Mouse (Mus musculus) neutrophil, adult 65 days (primary cell): ENCODE data around the gene Pax3. TPM values are rescaled to one million over a fixed set of nuclear protein-coding genes. Genes with fewer than 3 reads are reported as not detected.

Source experiments
- total RNA-seq: library from RNA; stranded (reverse); gene quantifications from 2 replicates; pipeline ENCODE4 v1.2.4, GENCODE M21; 2023

Pax3 gene
- total RNA-seq = not detected in 2 replicates

DNA sequence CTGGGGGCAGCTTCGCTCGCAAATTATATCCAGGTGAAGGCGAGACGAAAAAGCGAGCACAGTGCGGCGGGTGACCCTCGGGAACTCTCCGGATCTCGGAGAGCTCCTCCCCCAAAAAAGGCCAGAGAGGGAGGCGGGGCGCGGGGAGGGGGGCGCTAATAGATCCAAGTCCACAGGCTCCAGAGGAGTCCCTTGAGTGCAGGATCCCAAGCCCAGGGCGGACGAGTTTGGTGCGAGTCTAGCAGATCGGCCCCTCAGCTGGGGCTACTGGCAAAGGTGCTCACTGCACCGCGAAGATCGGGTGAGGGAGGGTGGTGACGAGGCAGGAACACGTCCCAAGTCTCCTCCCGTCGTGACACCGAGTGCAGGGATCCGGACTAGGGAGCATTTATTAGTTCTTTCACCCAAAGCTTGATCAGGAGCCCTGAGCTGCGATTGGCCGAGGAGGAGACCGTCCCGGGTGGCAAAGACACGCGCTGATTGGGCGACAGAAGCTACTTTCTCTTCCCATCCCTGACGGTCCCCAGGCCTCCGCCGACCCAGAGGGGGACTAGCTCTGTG lies at the start of gene Pax3:
Gene Pax3, minus strand, starts transcription at position 384 of the 561 bp plus-strand sequence.

Other genes with a start within 250 kb of the Pax3 start
- not detected in 2 replicates for gene Sgpp2, start 113.2 kb upstream of the Pax3 start, total RNA-seq